Mouse (Mus musculus) erythroblast, embryonic 14.5 days (primary cell): ENCODE results near the gene Nppa. TPM values are rescaled to one million over a fixed set of nuclear protein-coding genes. Genes with fewer than 3 reads are reported as not detected.

ENCODE experiments used
- H3K27me3 ChIP-seq: 2 replicates; pipeline ENCODE4 v1.6.1; 2012; ENCODE audit warnings: inconsistent platforms; ENCODE audit not compliant: control insufficient read depth
- H3K36me3 ChIP-seq: 2 replicates; pipeline ENCODE4 v1.6.1; 2012; ENCODE audit warnings: mild to moderate bottlenecking, inconsistent platforms; ENCODE audit not compliant: control insufficient read depth
- H3K4me1 ChIP-seq: 2 replicates; pipeline ENCODE4 v1.6.1; 2012; ENCODE audit warnings: inconsistent platforms; ENCODE audit not compliant: control insufficient read depth
- H3K4me3 ChIP-seq: replicated peaks from 2 replicates; pipeline ENCODE3; 2012; ENCODE audit warnings: moderate library complexity, mild to moderate bottlenecking, inconsistent platforms
- H3K9me3 ChIP-seq: 2 replicates; pipeline ENCODE4 v1.6.1; 2012; ENCODE audit warnings: low read length, inconsistent platforms, mixed read lengths; ENCODE audit not compliant: control insufficient read depth
- GATA1 ChIP-seq: IDR thresholded peaks from 2 replicates; pipeline ENCODE4 v1.6.1; 2012; ENCODE audit warnings: low read length, inconsistent platforms, mixed read lengths
- TAL1 ChIP-seq: IDR thresholded peaks from 3 replicates; pipeline ENCODE4 v1.6.1; 2012; ENCODE audit warnings: low read length, inconsistent platforms, mixed read lengths
- polyA plus RNA-seq: library from polyadenylated mRNA; stranded (reverse); fragments of >175 nt; gene quantifications from 2 replicates; pipeline ENCODE4 v1.2.3, GENCODE M21; 2012

Nppa gene
- polyA plus RNA-seq, 1 experiment, result not detected

GRCm38 (mm10) chr4:148029297-148029696 is 28.8 kb downstream of the Nppa start:
- Histone ChIP-seq H3K4me1 (no peaks in the 10 kb centered on the region), H3K9me3 (no peaks in the 10 kb centered on the region), H3K4me3 (no peak overlapping the region), H3K27me3 (no peaks in the 10 kb centered on the region), H3K36me3 (peaks cover 35% of the 10 kb centered on the region)
- TF ChIP-seq GATA1 (no peak), TAL1 (no peak)

- Histone ChIP-seq H3K36me3 (peaks cover 24% of the 10 kb centered on the region), H3K4me3 (no peak overlapping the region), H3K27me3 (no peaks in the 10 kb centered on the region), H3K9me3 (no peaks in the 10 kb centered on the region), H3K4me1 (no peaks in the 10 kb centered on the region)
- TF ChIP-seq TAL1, result no peak
- TF ChIP-seq GATA1, result no peak
Measured at GRCm38 (mm10) chr4:148030506-148030905, 30.0 kb downstream of the Nppa start.

GRCm38 (mm10) chr4:148033858-148034410 is 33.4 kb downstream of the Nppa start:
- TF ChIP-seq TAL1 (no peak), GATA1 (no peak)
- H3K4me3 ChIP-seq, result no peak overlapping the region
- peaks cover 9% of the 10 kb centered on the region for H3K36me3 ChIP-seq
- H3K4me1 ChIP-seq, result peaks cover 13% of the 10 kb centered on the region
- no peaks in the 10 kb centered on the region for H3K27me3 ChIP-seq
- H3K9me3 ChIP-seq, result no peaks in the 10 kb centered on the region

- no peaks in the 10 kb centered on the region for H3K27me3 ChIP-seq
- no peak for TF ChIP-seq GATA1
- no peak for TF ChIP-seq TAL1
- peaks cover 28% of the 10 kb centered on the region for H3K4me1 ChIP-seq
- peaks cover 2% of the 10 kb centered on the region for H3K36me3 ChIP-seq
- H3K9me3 ChIP-seq, result no peaks in the 10 kb centered on the region
- no peak overlapping the region for H3K4me3 ChIP-seq
Measured at GRCm38 (mm10) chr4:148035440-148035839, 34.9 kb downstream of the Nppa start.

- H3K27me3 ChIP-seq, result no peaks in the 10 kb centered on the region
- H3K4me3 ChIP-seq, result peak overlapping the region; percentile 88
- H3K36me3 ChIP-seq, result peaks cover 16% of the 10 kb centered on the region
- no peaks in the 10 kb centered on the region for H3K9me3 ChIP-seq
- TF ChIP-seq TAL1 (no peak), GATA1 (no peak)
- peaks cover 55% of the 10 kb centered on the region for H3K4me1 ChIP-seq
Measured at GRCm38 (mm10) chr4:148038079-148038599, 37.6 kb downstream of the Nppa start.

GRCm38 (mm10) chr4:148038600-148039253 is 38.2 kb downstream of the Nppa start, which contains the start of the genes Clcn6 and Mthfr:
Gene Clcn6, minus strand, starts transcription at chr4:148038821.
Gene Mthfr, plus strand, starts transcription at chr4:148039077.
- TF ChIP-seq TAL1 (no peak), GATA1 (no peak)
- Histone ChIP-seq H3K9me3 (no peaks in the 10 kb centered on the region), H3K36me3 (peaks cover 20% of the 10 kb centered on the region), H3K4me3 (peak within 1 kb of the TSS; percentile 88), H3K4me1 (peaks cover 59% of the 10 kb centered on the region), H3K27me3 (no peaks in the 10 kb centered on the region)

GRCm38 (mm10) chr4:148039254-148040028 is 38.9 kb downstream of the Nppa start:
- H3K4me3 ChIP-seq, result peak overlapping the region; percentile 88
- H3K9me3 ChIP-seq, result no peaks in the 10 kb centered on the region
- peaks cover 66% of the 10 kb centered on the region for H3K4me1 ChIP-seq
- peaks cover 26% of the 10 kb centered on the region for H3K36me3 ChIP-seq
- H3K27me3 ChIP-seq, result no peaks in the 10 kb centered on the region
- TF ChIP-seq TAL1 (no peak), GATA1 (no peak)

- Histone ChIP-seq H3K27me3 (no peaks in the 10 kb centered on the region), H3K4me3 (peak overlapping the region; percentile 88), H3K9me3 (no peaks in the 10 kb centered on the region), H3K4me1 (peaks cover 74% of the 10 kb centered on the region), H3K36me3 (peaks cover 33% of the 10 kb centered on the region)
- TF ChIP-seq GATA1 (no peak), TAL1 (no peak)
Measured at GRCm38 (mm10) chr4:148040029-148040830, 39.7 kb downstream of the Nppa start.
